Mouse (Mus musculus) cortical plate, adult 2 months (tissue): Measurements from ENCODE around the gene Actl6b.

Experiments
- CTCF ChIP-seq: fragments of 200-500 bp; IDR thresholded peaks from 2 replicates; pipeline ENCODE4 v1.5.1; 2011; ENCODE audit warnings: mild to moderate bottlenecking, control low read depth, low read length; ENCODE audit not compliant: insufficient read depth; ENCODE audit errors: extremely low read depth
- POLR2A ChIP-seq: fragments of 200-500 bp; IDR thresholded peaks from 2 replicates; pipeline ENCODE4 v1.6.1; 2011; ENCODE audit warnings: mild to moderate bottlenecking, low read length, control low read depth; ENCODE audit not compliant: insufficient read depth; ENCODE audit errors: extremely low read depth

DNA sequence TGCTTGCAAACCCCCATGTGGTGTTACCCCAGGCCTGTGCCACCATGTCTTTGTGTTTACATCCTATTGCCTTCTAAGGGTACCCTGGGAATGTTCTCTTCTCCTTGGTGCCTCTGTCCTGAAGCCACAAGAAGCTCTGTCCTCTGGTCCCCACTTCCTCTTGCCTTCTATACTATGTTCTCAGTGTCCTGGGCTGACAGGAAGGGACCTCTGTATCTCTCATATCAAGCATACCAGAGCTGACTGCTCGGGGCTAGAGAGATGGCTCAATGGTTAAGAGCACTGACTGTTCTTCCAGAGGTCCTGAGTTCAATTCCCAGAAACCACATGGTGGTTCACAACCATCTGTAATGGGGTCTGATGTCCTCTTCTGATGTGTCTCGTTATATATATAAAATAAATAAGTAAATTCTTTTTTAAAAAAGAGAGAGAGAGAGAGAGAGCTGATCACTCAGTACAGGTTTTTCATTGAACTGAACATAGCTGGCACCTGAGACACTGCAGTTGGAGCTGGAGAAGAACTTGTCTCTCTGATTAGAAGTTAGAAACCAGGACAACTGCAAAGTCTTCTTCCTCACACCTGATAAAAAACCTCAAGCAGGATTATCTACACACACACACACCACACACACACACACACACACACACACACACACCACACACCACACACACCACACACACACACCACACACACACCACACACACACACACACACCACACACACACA is 44.9 kb downstream of the Actl6b start:
- TF ChIP-seq CTCF (no peak), POLR2A (no peak)
